Mouse (Mus musculus): Measurements from ENCODE around the gene Slc6a6. TPM values are rescaled to one million over a fixed set of nuclear protein-coding genes. Genes with fewer than 3 reads are reported as not detected.
A peak's percentile ranks its signal among the peaks of the same experiment; 100 is the strongest.

Slc6a6 gene
- polyA plus RNA-seq, 1 experiment: 277 TPM

GRCm38 (mm10) chr6:91736471-91736870 is 52.6 kb downstream of the Slc6a6 start:
- peak overlapping the region; percentile 56 for H3K27ac ChIP-seq (ENCODE audit: insufficient read depth, low read depth, low read length)
- DNase-seq: peak; percentile 89
- H3K27me3 ChIP-seq (replicated peaks; ENCODE audit: control insufficient read depth, insufficient read depth, low read length): no peaks in the 10 kb centered on the region
- H3K4me3 ChIP-seq (ENCODE audit: insufficient read depth, low read depth, low read length): no peak overlapping the region
- TF ChIP-seq POLR2A (IDR thresholded peaks at IDR 0.05; ENCODE audit: low read depth, low read length): no peak
- TF ChIP-seq CTCF (conservative IDR thresholded peaks at IDR 0.05; ENCODE audit: insufficient read depth, insufficient read length, low read depth, low read length): no peak
- H3K4me1 ChIP-seq (ENCODE audit: control insufficient read depth, insufficient read depth, low read length): 0 out of 2 replicates have a peak, but pooled peaks cover 5% of the 10 kb centered on the region
- WGBS: 43% methylated on average over 5 of the region's 5 CpGs
- H3K36me3 ChIP-seq (ENCODE audit: control insufficient read depth, insufficient read depth, low read length): no peaks in the 10 kb centered on the region; the same call in none of the 2 replicates

- WGBS: 71% methylated on average over 7 of the region's 7 CpGs
- H3K4me1 ChIP-seq (ENCODE audit: control insufficient read depth, insufficient read depth, low read length): 0 out of 2 replicates have a peak, but pooled peaks cover 2% of the 10 kb centered on the region
- no peak overlapping the region for H3K4me3 ChIP-seq (ENCODE audit: insufficient read depth, low read depth, low read length)
- no peak for DNase-seq
- no peaks in the 10 kb centered on the region; the same call in none of the 2 replicates for H3K36me3 ChIP-seq (ENCODE audit: control insufficient read depth, insufficient read depth, low read length)
- H3K27me3 ChIP-seq (replicated peaks; ENCODE audit: control insufficient read depth, insufficient read depth, low read length): no peaks in the 10 kb centered on the region
- TF ChIP-seq CTCF (conservative IDR thresholded peaks at IDR 0.05; ENCODE audit: insufficient read depth, insufficient read length, low read depth, low read length) (no peak), POLR2A (IDR thresholded peaks at IDR 0.05; ENCODE audit: low read depth, low read length) (no peak)
- peak overlapping the region; percentile 56 for H3K27ac ChIP-seq (ENCODE audit: insufficient read depth, low read depth, low read length)
Observed at GRCm38 (mm10) chr6:91737451-91737850, 53.6 kb downstream of the Slc6a6 start.

DNA sequence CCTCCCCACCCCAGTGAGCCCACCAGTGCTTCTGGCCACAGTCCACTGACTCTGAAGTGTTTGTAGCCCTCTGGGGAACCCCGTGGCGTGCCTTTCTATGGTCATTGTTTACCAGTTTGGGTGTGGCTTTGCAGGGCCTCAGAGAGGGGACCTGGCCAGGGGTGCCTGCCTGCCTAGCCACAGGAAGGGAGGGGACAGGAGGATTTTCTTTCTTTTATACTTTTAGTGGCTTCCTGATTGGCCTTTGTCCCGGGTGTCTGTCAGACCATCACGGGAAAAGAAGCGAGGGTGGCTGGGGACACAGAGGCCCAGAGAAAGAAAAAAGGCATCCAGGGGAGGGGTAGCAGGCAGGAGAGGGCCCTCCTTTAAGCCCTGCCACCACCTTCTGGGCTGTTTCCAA is 54.2 kb downstream of the Slc6a6 start:
- Histone ChIP-seq H3K4me3 (ENCODE audit: insufficient read depth, low read depth, low read length) (no peak overlapping the region), H3K4me1 (ENCODE audit: control insufficient read depth, insufficient read depth, low read length) (0 out of 2 replicates have a peak, but pooled peaks cover 2% of the 10 kb centered on the region), H3K27me3 (replicated peaks; ENCODE audit: control insufficient read depth, insufficient read depth, low read length) (no peaks in the 10 kb centered on the region), H3K36me3 (ENCODE audit: control insufficient read depth, insufficient read depth, low read length) (no peaks in the 10 kb centered on the region; the same call in none of the 2 replicates), H3K27ac (ENCODE audit: insufficient read depth, low read depth, low read length) (peak overlapping the region; percentile 56)
- WGBS: 26% methylated on average over 5 of the region's 5 CpGs
- DNase-seq: peak; percentile 84
- TF ChIP-seq POLR2A (IDR thresholded peaks at IDR 0.05; ENCODE audit: low read depth, low read length) (no peak), CTCF (conservative IDR thresholded peaks at IDR 0.05; ENCODE audit: insufficient read depth, insufficient read length, low read depth, low read length) (no peak)

DNA sequence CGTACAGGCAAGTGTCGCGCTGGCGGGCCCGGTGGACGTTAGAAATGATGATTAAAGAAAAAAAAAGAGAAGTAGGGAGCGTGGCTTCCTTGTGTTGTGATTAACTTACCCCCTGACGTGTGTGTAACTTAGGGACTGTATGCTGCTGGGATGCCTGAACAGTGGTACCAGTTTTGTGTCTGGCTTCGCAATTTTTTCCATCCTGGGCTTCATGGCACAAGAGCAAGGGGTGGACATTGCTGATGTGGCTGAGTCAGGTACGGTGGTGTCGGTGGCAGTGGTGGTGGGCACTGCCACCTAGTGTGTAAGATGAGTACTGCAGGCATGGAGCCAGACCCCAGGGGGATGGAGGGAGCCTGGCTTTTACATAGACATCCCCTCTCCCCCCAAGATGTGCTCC is 57.2 kb downstream of the Slc6a6 start:
- Histone ChIP-seq H3K27ac (ENCODE audit: insufficient read depth, low read depth, low read length) (no peak overlapping the region), H3K36me3 (ENCODE audit: control insufficient read depth, insufficient read depth, low read length) (no peaks in the 10 kb centered on the region; the same call in 1 of the 2 replicates), H3K4me3 (ENCODE audit: insufficient read depth, low read depth, low read length) (no peak overlapping the region), H3K4me1 (ENCODE audit: control insufficient read depth, insufficient read depth, low read length) (peaks cover 16% of the 10 kb centered on the region; the same call in 1 of the 2 replicates), H3K27me3 (replicated peaks; ENCODE audit: control insufficient read depth, insufficient read depth, low read length) (no peaks in the 10 kb centered on the region)
- WGBS: 59% methylated on average over 11 of the region's 11 CpGs
- DNase-seq: peak; percentile 62
- TF ChIP-seq CTCF (conservative IDR thresholded peaks at IDR 0.05; ENCODE audit: insufficient read depth, insufficient read length, low read depth, low read length): peak; percentile 97
- TF ChIP-seq POLR2A (IDR thresholded peaks at IDR 0.05; ENCODE audit: low read depth, low read length): no peak

- H3K27me3 ChIP-seq (replicated peaks; ENCODE audit: control insufficient read depth, insufficient read depth, low read length): no peaks in the 10 kb centered on the region
- no peak for DNase-seq
- H3K4me3 ChIP-seq (ENCODE audit: insufficient read depth, low read depth, low read length): no peak overlapping the region
- H3K36me3 ChIP-seq (ENCODE audit: control insufficient read depth, insufficient read depth, low read length): no peaks in the 10 kb centered on the region; the same call in 1 of the 2 replicates
- no peak overlapping the region for H3K27ac ChIP-seq (ENCODE audit: insufficient read depth, low read depth, low read length)
- TF ChIP-seq CTCF (conservative IDR thresholded peaks at IDR 0.05; ENCODE audit: insufficient read depth, insufficient read length, low read depth, low read length) (no peak), POLR2A (IDR thresholded peaks at IDR 0.05; ENCODE audit: low read depth, low read length) (no peak)
- 65% methylated on average over 3 of the region's 3 CpGs for WGBS
- H3K4me1 ChIP-seq (ENCODE audit: control insufficient read depth, insufficient read depth, low read length): peaks cover 23% of the 10 kb centered on the region; the same call in 1 of the 2 replicates
Observed at GRCm38 (mm10) chr6:91742466-91742865, 58.6 kb downstream of the Slc6a6 start.

DNA sequence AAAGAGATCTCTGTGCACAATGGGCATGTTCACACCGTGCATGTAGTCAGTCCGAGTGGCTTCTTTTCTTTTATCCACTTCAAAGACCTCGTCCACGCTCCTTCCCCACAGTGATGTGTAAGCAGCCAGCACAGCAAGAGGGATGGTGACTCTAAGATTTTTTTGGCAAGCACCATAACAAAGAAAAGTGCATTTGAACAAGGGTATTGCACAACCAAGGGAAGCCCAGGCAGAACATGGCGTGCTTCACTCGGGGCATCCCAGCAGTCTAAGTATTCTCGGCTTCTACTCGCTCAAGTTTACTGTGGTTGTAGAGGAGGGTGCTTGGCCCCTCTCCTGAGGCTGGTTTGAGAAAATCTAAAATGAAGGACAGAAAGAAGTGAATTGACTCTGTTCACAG is 59.1 kb downstream of the Slc6a6 start:
- Histone ChIP-seq H3K36me3 (ENCODE audit: control insufficient read depth, insufficient read depth, low read length) (peaks cover 2% of the 10 kb centered on the region; the same call in 1 of the 2 replicates), H3K4me1 (ENCODE audit: control insufficient read depth, insufficient read depth, low read length) (peaks cover 23% of the 10 kb centered on the region; the same call in 1 of the 2 replicates), H3K27me3 (replicated peaks; ENCODE audit: control insufficient read depth, insufficient read depth, low read length) (no peaks in the 10 kb centered on the region), H3K27ac (ENCODE audit: insufficient read depth, low read depth, low read length) (0 out of 2 replicates have a peak overlapping the region, but pooled peaks have one; percentile 19), H3K4me3 (ENCODE audit: insufficient read depth, low read depth, low read length) (no peak overlapping the region)
- no peak for DNase-seq
- TF ChIP-seq CTCF (conservative IDR thresholded peaks at IDR 0.05; ENCODE audit: insufficient read depth, insufficient read length, low read depth, low read length): no peak
- no peak for TF ChIP-seq POLR2A (IDR thresholded peaks at IDR 0.05; ENCODE audit: low read depth, low read length)
- WGBS: 71% methylated on average over 8 of the region's 8 CpGs

DNA sequence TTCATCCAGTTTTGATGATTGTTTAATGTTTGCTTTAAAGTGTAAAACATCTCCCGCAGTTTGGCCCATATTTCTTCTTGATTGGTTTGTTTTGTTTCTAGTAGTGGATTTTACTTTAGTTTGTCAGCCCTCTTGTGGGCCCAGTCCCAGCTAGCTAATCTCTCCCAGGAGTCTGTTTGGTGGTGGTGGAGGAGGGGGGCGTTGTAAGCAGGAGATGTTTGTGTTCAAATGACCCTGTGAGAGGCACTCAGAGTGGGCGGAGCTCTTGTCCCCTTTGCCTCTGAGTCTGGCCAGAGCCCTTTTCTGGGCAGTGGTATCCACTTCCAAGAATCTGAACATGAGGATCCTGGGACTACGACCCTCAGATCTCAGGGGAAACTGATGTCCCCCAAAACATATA is 60.0 kb downstream of the Slc6a6 start:
- WGBS: 51% methylated on average over 4 of the region's 4 CpGs
- peak; percentile 43 for DNase-seq
- H3K27ac ChIP-seq (ENCODE audit: insufficient read depth, low read depth, low read length): peak overlapping the region; percentile 28; the same call in 1 of the 2 replicates
- H3K4me3 ChIP-seq (ENCODE audit: insufficient read depth, low read depth, low read length): no peak overlapping the region
- peaks cover 23% of the 10 kb centered on the region; the same call in 1 of the 2 replicates for H3K4me1 ChIP-seq (ENCODE audit: control insufficient read depth, insufficient read depth, low read length)
- H3K36me3 ChIP-seq (ENCODE audit: control insufficient read depth, insufficient read depth, low read length): peaks cover 2% of the 10 kb centered on the region; the same call in 1 of the 2 replicates
- no peak for TF ChIP-seq POLR2A (IDR thresholded peaks at IDR 0.05; ENCODE audit: low read depth, low read length)
- no peak for TF ChIP-seq CTCF (conservative IDR thresholded peaks at IDR 0.05; ENCODE audit: insufficient read depth, insufficient read length, low read depth, low read length)
- H3K27me3 ChIP-seq (replicated peaks; ENCODE audit: control insufficient read depth, insufficient read depth, low read length): no peaks in the 10 kb centered on the region
